Mouse (Mus musculus) midbrain, embryonic 15.5 days (tissue): ENCODE data around the gene Adamtsl1. TPM values are rescaled to one million over a fixed set of nuclear protein-coding genes. Genes with fewer than 3 reads are reported as not detected.

ENCODE experiments used
- ATAC-seq: fragments of 200-750 bp; cut with Nextera tagmentation; replicated peaks from 2 replicates; pipeline ENCODE4 v1.8.0; 2017; ENCODE audit warnings: moderate TSS enrichment
- H3K27ac ChIP-seq: fragments of 300-500 bp; sonication (generic); 2 replicates; pipeline ENCODE4 v1.5.1; 2015; ENCODE audit warnings: mild to moderate bottlenecking, inconsistent platforms
- H3K27me3 ChIP-seq: fragments of 300-500 bp; sonication (generic); replicated peaks from 2 replicates; pipeline ENCODE4 v1.6.1; 2015; ENCODE audit warnings: inconsistent platforms
- H3K36me3 ChIP-seq: fragments of 300-500 bp; sonication (generic); replicated peaks from 2 replicates; pipeline ENCODE4 v1.6.1; 2015; ENCODE audit warnings: inconsistent platforms
- H3K4me1 ChIP-seq: fragments of 300-500 bp; sonication (generic); 2 replicates; pipeline ENCODE4 v1.6.1; 2015; ENCODE audit warnings: inconsistent platforms
- H3K4me2 ChIP-seq: fragments of 300-500 bp; sonication (generic); 2 replicates; pipeline ENCODE4 v1.6.1; 2015; ENCODE audit warnings: inconsistent platforms, mild to moderate bottlenecking, moderate library complexity
- H3K4me3 ChIP-seq: fragments of 300-500 bp; sonication (generic); 2 replicates; pipeline ENCODE4 v1.5.1; 2015; ENCODE audit warnings: mild to moderate bottlenecking, inconsistent platforms
- H3K9ac ChIP-seq: fragments of 300-500 bp; sonication (generic); 2 replicates; pipeline ENCODE4 v1.6.1; 2015; ENCODE audit warnings: mild to moderate bottlenecking, inconsistent platforms
- H3K9me3 ChIP-seq: fragments of 300-500 bp; sonication (generic); 2 replicates; pipeline ENCODE4 v1.6.1; 2016; ENCODE audit warnings: inconsistent platforms
- WGBS: fragments of 180-500 bp; shearing (Covaris S2); methylation state at CpG from one replicate; pipeline ENCODE4 v1.1.7; 2015; ENCODE audit warnings: mixed read lengths; 5-methylcytosine and 5-hydroxymethylcytosine counted together
- polyA plus RNA-seq: library from polyadenylated mRNA; unstranded; fragments of >200 nt; fragmentation: Nextera tagmentation; extraction: Ambion mirVana; gene quantifications from 2 replicates; pipeline ENCODE4 v1.2.1, GENCODE M21; 2015

Adamtsl1 gene
- polyA plus RNA-seq, 1 experiment from 2014 or later = 6.5 TPM

DNA sequence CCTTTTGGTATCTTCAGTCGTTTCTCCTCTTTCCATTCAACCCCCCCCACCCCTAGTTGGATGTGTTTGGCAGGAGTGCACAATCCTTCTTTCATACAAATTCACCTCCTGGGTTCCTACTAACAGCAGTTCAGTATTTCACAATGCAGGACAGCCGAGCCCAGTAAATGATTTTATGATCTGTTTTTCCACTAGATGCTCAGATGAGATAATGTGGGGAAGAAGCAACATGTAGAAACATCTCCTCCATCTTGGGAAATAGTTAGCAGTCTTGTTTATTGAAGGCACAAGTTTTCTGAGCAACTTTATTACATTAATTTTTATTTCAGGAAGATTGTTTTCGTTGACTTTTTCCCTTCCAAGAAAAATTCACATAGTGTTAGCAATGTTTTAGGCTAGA is 40.7 kb downstream of the Adamtsl1 start:
- WGBS = 78% methylated on average over 3 of the region's 3 CpGs
- Histone ChIP-seq H3K4me3 (no peak overlapping the region), H3K27me3 (no peaks in the 10 kb centered on the region), H3K27ac (no peak overlapping the region), H3K36me3 (no peaks in the 10 kb centered on the region), H3K4me2 (no peak overlapping the region), H3K9ac (no peak overlapping the region), H3K9me3 (no peaks in the 10 kb centered on the region), H3K4me1 (no peaks in the 10 kb centered on the region)
- ATAC-seq = no peak

DNA sequence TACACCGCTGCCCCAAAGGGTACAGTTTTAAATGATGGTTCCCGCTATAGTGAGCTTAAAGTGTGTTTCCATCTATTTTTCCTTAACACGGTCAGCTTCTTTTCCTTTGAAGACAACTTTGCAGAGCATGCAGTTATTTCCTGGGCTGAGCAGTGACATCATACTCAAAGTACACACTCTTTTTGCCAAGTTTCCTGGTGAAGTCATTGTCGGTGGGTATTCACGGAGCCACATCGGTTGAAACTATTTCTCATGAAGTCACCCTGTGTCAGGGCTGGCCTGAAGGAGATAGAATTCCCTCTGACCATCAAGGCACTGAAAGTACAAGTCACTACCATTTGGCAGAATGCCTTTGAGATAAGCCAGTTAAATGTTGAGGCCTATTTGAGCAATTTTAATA is 45.8 kb downstream of the Adamtsl1 start:
- WGBS = 89% methylated on average over 6 of the region's 6 CpGs
- Histone ChIP-seq H3K27ac (no peak overlapping the region), H3K36me3 (no peaks in the 10 kb centered on the region), H3K4me2 (no peak overlapping the region), H3K4me3 (no peak overlapping the region), H3K27me3 (no peaks in the 10 kb centered on the region), H3K4me1 (no peaks in the 10 kb centered on the region), H3K9ac (no peak overlapping the region), H3K9me3 (no peaks in the 10 kb centered on the region)
- ATAC-seq = no peak

- no peaks in the 10 kb centered on the region for H3K27me3 ChIP-seq
- H3K27ac ChIP-seq = no peak overlapping the region
- no peaks in the 10 kb centered on the region for H3K36me3 ChIP-seq
- no peak overlapping the region for H3K4me3 ChIP-seq
- no peak for ATAC-seq
- H3K4me1 ChIP-seq = no peaks in the 10 kb centered on the region
- H3K9ac ChIP-seq = no peak overlapping the region
- 84% methylated on average over 2 of the region's 2 CpGs for WGBS
- no peaks in the 10 kb centered on the region for H3K9me3 ChIP-seq
- H3K4me2 ChIP-seq = no peak overlapping the region
Observed at GRCm38 (mm10) chr4:85585426-85585825, 71.5 kb downstream of the Adamtsl1 start.

- Histone ChIP-seq H3K9me3 (no peaks in the 10 kb centered on the region), H3K4me2 (no peak overlapping the region), H3K27ac (no peak overlapping the region), H3K4me1 (no peaks in the 10 kb centered on the region), H3K36me3 (no peaks in the 10 kb centered on the region), H3K4me3 (no peak overlapping the region), H3K9ac (no peak overlapping the region), H3K27me3 (no peaks in the 10 kb centered on the region)
- WGBS = 79% methylated on average over 4 of the region's 4 CpGs
- no peak for ATAC-seq
Observed at GRCm38 (mm10) chr4:85588928-85589327, 75.0 kb downstream of the Adamtsl1 start.

DNA sequence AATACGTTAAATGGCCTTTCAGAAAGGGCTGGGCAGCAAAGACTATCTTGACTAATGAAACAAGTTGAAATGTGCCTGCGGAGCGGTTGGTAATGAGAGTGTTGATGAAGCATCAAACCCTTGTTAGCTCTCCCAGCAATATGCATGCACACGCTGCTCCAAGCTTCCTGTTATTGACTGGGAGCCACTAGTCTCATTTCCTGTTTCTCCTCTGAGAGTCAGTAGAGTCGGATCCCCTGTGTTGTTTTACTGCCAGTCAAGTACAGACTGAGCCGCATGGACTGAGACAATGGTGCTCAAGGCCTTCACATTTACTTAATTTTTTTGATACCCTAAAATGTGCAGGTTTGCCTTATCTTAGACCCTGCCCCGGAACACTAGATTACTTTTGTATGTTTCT is 77.1 kb downstream of the Adamtsl1 start:
- Histone ChIP-seq H3K4me3 (no peak overlapping the region), H3K36me3 (no peaks in the 10 kb centered on the region), H3K9ac (no peak overlapping the region), H3K27ac (no peak overlapping the region), H3K4me2 (no peak overlapping the region), H3K4me1 (no peaks in the 10 kb centered on the region), H3K27me3 (no peaks in the 10 kb centered on the region), H3K9me3 (no peaks in the 10 kb centered on the region)
- 80% methylated on average over 7 of the region's 7 CpGs for WGBS
- no peak for ATAC-seq

- no peaks in the 10 kb centered on the region for H3K27me3 ChIP-seq
- H3K9ac ChIP-seq = no peak overlapping the region
- H3K9me3 ChIP-seq = no peaks in the 10 kb centered on the region
- no peak for ATAC-seq
- H3K4me2 ChIP-seq = no peak overlapping the region
- no peaks in the 10 kb centered on the region for H3K36me3 ChIP-seq
- H3K27ac ChIP-seq = no peak overlapping the region
- H3K4me3 ChIP-seq = no peak overlapping the region
- H3K4me1 ChIP-seq = no peaks in the 10 kb centered on the region
Observed at GRCm38 (mm10) chr4:85594159-85594558, 80.2 kb downstream of the Adamtsl1 start.

DNA sequence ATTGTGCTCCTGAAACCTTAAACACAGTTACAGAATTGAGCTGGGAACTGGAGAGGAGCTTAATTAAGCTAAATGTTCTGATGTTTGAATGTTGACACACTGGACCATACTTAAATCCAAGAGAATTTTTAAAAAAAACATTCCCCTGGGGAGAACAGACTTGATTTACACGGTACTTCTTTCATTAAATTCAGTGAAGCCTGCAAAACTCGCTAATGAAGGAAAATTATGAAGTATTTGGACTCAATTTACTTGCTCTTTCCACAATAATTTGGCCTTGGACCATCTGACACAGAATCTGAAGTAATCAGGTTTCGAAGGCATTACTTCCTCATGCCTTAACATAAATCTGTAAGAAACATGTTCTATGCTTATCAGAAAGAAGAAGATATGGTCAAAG is 99.4 kb downstream of the Adamtsl1 start:
- Histone ChIP-seq H3K9ac (no peak overlapping the region), H3K36me3 (no peaks in the 10 kb centered on the region), H3K4me2 (no peak overlapping the region), H3K9me3 (no peaks in the 10 kb centered on the region), H3K27me3 (no peaks in the 10 kb centered on the region), H3K27ac (no peak overlapping the region), H3K4me1 (no peaks in the 10 kb centered on the region), H3K4me3 (no peak overlapping the region)
- ATAC-seq = no peak
- WGBS = 79% methylated on average over 3 of the region's 3 CpGs

- WGBS = 91% methylated on average over 5 of the region's 5 CpGs
- no peaks in the 10 kb centered on the region for H3K36me3 ChIP-seq
- H3K4me1 ChIP-seq = no peaks in the 10 kb centered on the region
- ATAC-seq = no peak
- no peaks in the 10 kb centered on the region for H3K9me3 ChIP-seq
- no peaks in the 10 kb centered on the region for H3K27me3 ChIP-seq
- H3K4me3 ChIP-seq = no peak overlapping the region
- H3K27ac ChIP-seq = no peak overlapping the region
- H3K4me2 ChIP-seq = no peak overlapping the region
- H3K9ac ChIP-seq = no peak overlapping the region
Observed at GRCm38 (mm10) chr4:85618746-85619145, 104.8 kb downstream of the Adamtsl1 start.

- H3K4me3 ChIP-seq = no peak overlapping the region
- ATAC-seq = no peak
- H3K27ac ChIP-seq = no peak overlapping the region
- 90% methylated on average over 3 of the region's 3 CpGs for WGBS
- H3K9ac ChIP-seq = no peak overlapping the region
- H3K27me3 ChIP-seq = no peaks in the 10 kb centered on the region
- no peak overlapping the region for H3K4me2 ChIP-seq
- H3K36me3 ChIP-seq = no peaks in the 10 kb centered on the region
- H3K9me3 ChIP-seq = no peaks in the 10 kb centered on the region
- H3K4me1 ChIP-seq = no peaks in the 10 kb centered on the region
Observed at GRCm38 (mm10) chr4:85619261-85619660, 105.3 kb downstream of the Adamtsl1 start.

DNA sequence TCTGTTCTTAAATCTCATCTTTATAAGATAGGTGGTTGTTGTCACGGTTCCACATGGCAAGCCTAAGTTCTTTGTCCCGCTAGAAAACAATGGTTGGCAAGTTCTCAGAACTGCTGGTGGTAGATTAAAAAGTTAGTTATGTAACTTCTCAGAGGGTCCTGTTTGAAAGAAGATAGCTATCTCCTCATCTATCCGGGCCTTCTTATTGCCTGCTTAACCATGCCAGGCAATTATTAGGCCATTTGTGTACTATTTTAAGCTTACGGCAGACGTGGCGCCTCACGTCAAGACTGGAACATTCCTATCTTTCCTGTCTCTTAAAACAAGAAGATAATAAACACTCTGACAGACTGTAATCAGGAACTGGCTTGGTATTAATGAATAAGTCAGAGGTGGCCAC is 115.4 kb downstream of the Adamtsl1 start:
- H3K27me3 ChIP-seq = no peaks in the 10 kb centered on the region
- no peaks in the 10 kb centered on the region for H3K9me3 ChIP-seq
- H3K4me3 ChIP-seq = no peak overlapping the region
- WGBS = 86% methylated on average over 7 of the region's 7 CpGs
- ATAC-seq = no peak
- H3K36me3 ChIP-seq = no peaks in the 10 kb centered on the region
- H3K4me1 ChIP-seq = no peaks in the 10 kb centered on the region
- H3K27ac ChIP-seq = no peak overlapping the region
- H3K4me2 ChIP-seq = no peak overlapping the region
- H3K9ac ChIP-seq = no peak overlapping the region

GRCm38 (mm10) chr4:85669271-85669670 is 155.3 kb downstream of the Adamtsl1 start:
- Histone ChIP-seq H3K9me3 (no peaks in the 10 kb centered on the region), H3K4me1 (no peaks in the 10 kb centered on the region), H3K9ac (no peak overlapping the region), H3K4me3 (no peak overlapping the region), H3K27ac (no peak overlapping the region), H3K36me3 (no peaks in the 10 kb centered on the region), H3K4me2 (no peak overlapping the region), H3K27me3 (no peaks in the 10 kb centered on the region)
- peak; percentile 65; the same call in 1 of the 2 replicates for ATAC-seq
- WGBS = 75% methylated on average over 5 of the region's 5 CpGs

DNA sequence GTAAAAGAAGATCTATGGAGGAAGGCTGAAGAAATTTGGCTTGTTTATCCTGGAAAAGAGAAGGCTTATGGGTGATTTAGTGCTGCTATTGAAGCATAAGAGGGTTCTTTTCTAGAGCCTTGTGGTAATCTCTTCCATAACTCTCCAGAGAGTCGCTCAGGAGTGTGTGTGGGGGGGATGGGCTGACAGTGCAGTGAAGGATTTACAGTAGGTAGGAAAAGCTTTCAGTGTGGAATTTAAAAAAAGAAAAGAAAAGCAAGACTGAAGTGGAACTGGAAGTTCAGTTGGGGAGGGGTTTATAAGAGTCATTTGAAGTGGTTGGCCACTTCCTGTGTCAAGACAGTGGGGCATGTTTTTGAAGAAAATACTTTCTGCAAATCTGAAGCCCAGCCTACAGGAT is 155.8 kb downstream of the Adamtsl1 start:
- H3K4me2 ChIP-seq = no peak overlapping the region
- 73% methylated on average over 1 of the region's 1 CpGs for WGBS
- no peak for ATAC-seq
- H3K4me3 ChIP-seq = no peak overlapping the region
- H3K9ac ChIP-seq = no peak overlapping the region
- no peak overlapping the region for H3K27ac ChIP-seq
- no peaks in the 10 kb centered on the region for H3K36me3 ChIP-seq
- no peaks in the 10 kb centered on the region for H3K4me1 ChIP-seq
- H3K9me3 ChIP-seq = no peaks in the 10 kb centered on the region
- no peaks in the 10 kb centered on the region for H3K27me3 ChIP-seq

DNA sequence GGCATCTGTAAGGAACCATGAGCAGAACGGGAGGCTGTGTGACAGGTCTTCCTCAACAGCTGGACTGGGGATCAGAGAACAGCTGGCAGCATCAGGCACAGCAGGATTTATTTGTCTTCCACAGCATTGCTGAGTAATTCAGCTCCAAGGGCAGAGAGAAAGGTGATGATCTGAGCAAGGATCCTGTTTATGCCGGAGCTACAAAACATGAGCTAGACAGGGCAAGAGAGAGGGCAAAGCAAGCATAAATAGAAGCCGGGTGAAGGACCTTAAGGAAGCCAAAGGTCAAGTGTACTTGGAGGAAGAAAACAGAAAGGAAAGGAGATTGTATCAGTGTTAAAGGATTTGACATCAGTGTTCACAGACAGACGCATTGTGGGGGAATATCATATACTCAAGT is 158.3 kb downstream of the Adamtsl1 start:
- Histone ChIP-seq H3K4me3 (no peak overlapping the region), H3K27ac (no peak overlapping the region), H3K4me2 (no peak overlapping the region), H3K9me3 (no peaks in the 10 kb centered on the region), H3K4me1 (no peaks in the 10 kb centered on the region), H3K36me3 (no peaks in the 10 kb centered on the region), H3K9ac (no peak overlapping the region), H3K27me3 (no peaks in the 10 kb centered on the region)
- WGBS = 59% methylated on average over 4 of the region's 4 CpGs
- ATAC-seq = no peak

DNA sequence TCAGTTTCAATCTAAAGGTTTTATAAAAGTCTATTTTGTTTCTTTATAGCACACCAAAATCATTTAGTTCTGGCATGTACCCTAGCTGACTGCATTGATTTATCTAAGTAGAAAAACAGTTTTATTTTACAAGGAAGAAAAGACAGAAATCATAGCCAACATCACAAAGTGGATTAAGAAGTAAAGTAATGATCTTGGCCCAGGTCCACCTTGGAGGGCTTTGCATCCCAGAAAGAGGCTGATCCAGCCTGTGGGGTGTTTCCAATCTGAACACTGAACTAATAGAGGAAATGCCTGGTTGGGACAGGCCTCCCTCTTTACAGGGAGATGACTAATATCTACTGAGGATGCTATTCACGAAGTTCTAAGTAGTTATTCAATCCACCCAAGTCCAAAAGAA is 163.6 kb downstream of the Adamtsl1 start:
- Histone ChIP-seq H3K36me3 (no peaks in the 10 kb centered on the region), H3K4me3 (no peak overlapping the region), H3K27ac (no peak overlapping the region), H3K4me2 (no peak overlapping the region), H3K9me3 (no peaks in the 10 kb centered on the region), H3K4me1 (no peaks in the 10 kb centered on the region), H3K9ac (no peak overlapping the region), H3K27me3 (no peaks in the 10 kb centered on the region)
- 51% methylated on average over 1 of the region's 1 CpGs for WGBS
- no peak for ATAC-seq
